Mouse (Mus musculus): ENCODE measurements at regions not wholly inside any gene's neighbourhood (a gene's known extent, or its start where the extent isn't known, plus 50 kb on each side); places are given as distances from the start of the nearest gene placed in this dataset.

DNA sequence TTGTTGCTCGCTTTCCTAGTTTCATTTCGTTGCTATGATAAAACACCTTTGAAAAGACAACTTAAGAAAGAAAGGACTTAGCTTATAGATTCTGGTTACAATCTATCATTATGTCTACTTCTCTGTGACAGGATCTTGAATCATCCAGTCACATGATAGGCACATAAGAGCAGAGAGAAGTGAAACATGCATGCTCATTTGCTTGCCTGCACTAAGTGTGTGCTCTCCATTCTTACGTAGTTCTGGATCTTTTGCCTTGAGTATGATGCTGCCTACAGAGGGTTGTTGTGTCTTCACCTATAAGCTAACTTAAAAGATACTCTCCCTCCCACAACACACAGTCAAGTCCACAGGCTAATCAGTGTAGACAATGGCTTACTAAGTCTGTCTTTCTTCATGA is 62.1 kb upstream of the Pou1f1 start:
- H3K27ac ChIP-seq (ENCODE audit: insufficient read depth, low read depth), result no peak overlapping the region
- in situ Hi-C loops (cut with MboI; ENCODE audit: low pct_ligation_motif_present, low pct_unique_long_range_greater_than_20kb, low sequenced_read_pairs) (no loop called here), dilution Hi-C loops (cut with MboI; ENCODE audit: extremely low pct_ligation_motif_present, extremely low pct_unique_long_range_greater_than_20kb, low sequenced_read_pairs) (no loop called here)
- H3K4me1 ChIP-seq (ENCODE audit: control insufficient read depth in 1 of 2, insufficient read depth in 2 of 2), result peaks cover 2 to 5% of the 10 kb centered on the region in 2 experiments; a peak in 3 of 4 replicates
- H3K4me2 ChIP-seq (ENCODE audit: insufficient read depth, low read depth, poor library complexity, severe bottlenecking), result no peak overlapping the region; the same call in 1 of the 2 replicates
- no peaks in the 10 kb centered on the region for H3K36me3 ChIP-seq (replicated peaks in 1 of 2; ENCODE audit: control insufficient read depth in 1 of 2, insufficient read depth in 1 of 2, low read length in 1 of 2)
- H3K27me3 ChIP-seq (replicated peaks), result no peaks in the 10 kb centered on the region
- H3K9ac ChIP-seq (ENCODE audit: insufficient read depth, low read depth), result no peak overlapping the region
- no peak overlapping the region for H3K4me3 ChIP-seq (replicated peaks in 1 of 3; ENCODE audit: low read depth in 2 of 3, low read length in 2 of 3, poor library complexity in 1 of 3)
- TF ChIP-seq MEF2A (IDR thresholded peaks at IDR 0.05; ENCODE audit: borderline replicate concordance, low read depth, low read length) (no peak), CHD2 (IDR thresholded peaks at IDR 0.05; ENCODE audit: low read length) (no peak), USF1 (IDR thresholded peaks at IDR 0.05; ENCODE audit: low read depth, low read length) (peak; percentile 19; the same call in 1 of the 2 replicates), BHLHE40 (IDR thresholded peaks at IDR 0.05; ENCODE audit: low read depth, low read length) (peak; percentile 22; the same call in 1 of the 2 replicates), ETS1 (conservative IDR thresholded peaks at IDR 0.05; ENCODE audit: low read depth, low read length) (no peak)
- DNase-seq (ENCODE audit: extremely low read depth), result peak; percentile 24
- H3K79me2 ChIP-seq (replicated peaks; ENCODE audit: control insufficient read depth, extremely low read depth, insufficient read depth, poor library complexity, severe bottlenecking), result no peaks in the 10 kb centered on the region
- no peaks in the 10 kb centered on the region for H3K9me3 ChIP-seq (replicated peaks; ENCODE audit: low read length)

DNA sequence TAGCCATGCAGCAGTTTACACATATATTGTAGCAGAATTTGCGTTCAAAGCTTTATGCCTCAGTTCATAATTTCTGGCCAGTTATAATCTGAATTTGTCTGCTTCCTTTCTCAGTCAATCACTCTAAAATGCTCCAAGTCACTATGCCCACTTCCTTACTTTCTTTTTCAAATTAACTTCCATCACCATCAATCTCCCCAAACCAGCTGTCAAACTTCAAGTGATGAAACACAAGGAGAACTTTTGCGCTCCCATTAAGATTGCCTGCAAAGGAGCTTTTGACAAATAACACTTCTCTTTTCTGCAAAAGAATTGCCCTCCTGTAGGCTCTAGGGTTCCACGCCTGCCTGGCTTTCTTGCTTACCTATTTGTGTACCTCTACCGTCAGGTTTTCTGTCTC is 50.6 kb upstream of the Pou1f1 start:
- no peak overlapping the region for H3K9ac ChIP-seq (ENCODE audit: insufficient read depth, low read depth)
- H3K27ac ChIP-seq (ENCODE audit: insufficient read depth, low read depth), result no peak overlapping the region
- in situ Hi-C loops (cut with MboI; ENCODE audit: low pct_ligation_motif_present, low pct_unique_long_range_greater_than_20kb, low sequenced_read_pairs), result no loop called here
- H3K4me2 ChIP-seq (ENCODE audit: insufficient read depth, low read depth, poor library complexity, severe bottlenecking), result no peak overlapping the region
- no peaks in the 10 kb centered on the region for H3K79me2 ChIP-seq (replicated peaks; ENCODE audit: control insufficient read depth, extremely low read depth, insufficient read depth, poor library complexity, severe bottlenecking)
- H3K4me1 ChIP-seq (ENCODE audit: control insufficient read depth in 1 of 2, insufficient read depth in 2 of 2), result 0 out of 4 replicates have a peak, but pooled peaks cover 0 to 7% of the 10 kb centered on the region in 2 experiments
- H3K36me3 ChIP-seq (replicated peaks in 1 of 2; ENCODE audit: control insufficient read depth in 1 of 2, insufficient read depth in 1 of 2, low read length in 1 of 2), result no peaks in the 10 kb centered on the region
- no peak for TF ChIP-seq MYC (IDR thresholded peaks at IDR 0.05; ENCODE audit: low read depth, low read length)
- TF ChIP-seq MAZ (IDR thresholded peaks at IDR 0.05; ENCODE audit: low read depth, low read length), result no peak
- TF ChIP-seq CHD1 (IDR thresholded peaks at IDR 0.05; ENCODE audit: low read depth, low read length), result no peak
- TF ChIP-seq KAT2A (IDR thresholded peaks at IDR 0.05; ENCODE audit: insufficient replicate concordance, low read length), result no peak
- TF ChIP-seq ZC3H11A (IDR thresholded peaks at IDR 0.05; ENCODE audit: low read depth, low read length), result no peak
- no peak for TF ChIP-seq IRF4 (IDR thresholded peaks at IDR 0.05; ENCODE audit: low read depth, low read length)
- no peak for TF ChIP-seq ETS1 (conservative IDR thresholded peaks at IDR 0.05; ENCODE audit: low read depth, low read length)
- TF ChIP-seq POLR2AphosphoS2 (IDR thresholded peaks at IDR 0.05; ENCODE audit: low read depth, low read length), result no peak
- no peak for TF ChIP-seq EP300 (IDR thresholded peaks at IDR 0.05; ENCODE audit: low read length)
- no peak for TF ChIP-seq USF1 (IDR thresholded peaks at IDR 0.05; ENCODE audit: low read depth, low read length)
- no peak for TF ChIP-seq ZMIZ1 (IDR thresholded peaks at IDR 0.05; ENCODE audit: low read depth, low read length)
- dilution Hi-C loops (cut with MboI; ENCODE audit: extremely low pct_ligation_motif_present, extremely low pct_unique_long_range_greater_than_20kb, low sequenced_read_pairs), result no loop called here
- DNase-seq (ENCODE audit: extremely low read depth), result no peak
- H3K27me3 ChIP-seq (replicated peaks), result no peaks in the 10 kb centered on the region
- peaks cover 3% of the 10 kb centered on the region for H3K9me3 ChIP-seq (replicated peaks; ENCODE audit: low read length)
- H3K4me3 ChIP-seq (replicated peaks in 1 of 3; ENCODE audit: low read depth in 2 of 3, low read length in 2 of 3, poor library complexity in 1 of 3), result no peak overlapping the region
